Mouse (Mus musculus): Measurements from ENCODE around the gene Prkg2.

DNA sequence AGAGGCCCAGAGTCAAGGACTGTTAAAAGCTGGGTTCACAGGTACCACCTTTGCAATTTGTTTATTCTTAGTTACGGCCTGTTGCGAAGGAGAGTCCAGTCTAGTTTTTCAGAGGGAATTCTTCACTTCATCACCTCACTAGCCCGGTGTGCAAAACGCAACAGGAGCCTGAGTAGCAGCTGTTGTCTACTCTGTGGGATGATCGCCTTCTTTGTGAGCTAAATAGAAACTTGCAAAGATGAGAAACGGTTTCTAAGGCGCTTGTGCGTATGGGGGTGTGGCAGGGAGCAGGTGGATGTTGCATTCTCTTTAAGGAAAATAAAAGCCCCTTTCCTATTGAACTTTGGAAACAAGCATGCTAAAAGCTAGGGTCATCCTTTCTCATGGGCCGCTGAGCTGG is 1.2 kb downstream of the Prkg2 start:
- no peak for TF ChIP-seq POLR2A (IDR thresholded peaks at IDR 0.05; ENCODE audit: insufficient read depth, low read depth, low read length)
- no peak for TF ChIP-seq CTCF (IDR thresholded peaks at IDR 0.05; ENCODE audit: insufficient read depth, low read depth, low read length)
